Mouse (Mus musculus) spleen, adult 2 months (tissue): Measurements from ENCODE around the gene Cpsf4l. TPM values are rescaled to one million over a fixed set of nuclear protein-coding genes. Genes with fewer than 3 reads are reported as not detected.

Experiments
- DNase-seq, 2 experiments: peaks; one replicate each; pipeline versions ENCODE4 v3.0.0 to v3.0.0-alpha.2; 2012 to 2021; ENCODE audit warnings: low spot score in 2 of 2, low read depth in 1 of 2
- H3K27ac ChIP-seq: fragments of 200-500 bp; 2 replicates; pipeline ENCODE4 v1.5.1; 2012; ENCODE audit warnings: low read length, inconsistent platforms; ENCODE audit not compliant: insufficient read depth
- H3K27me3 ChIP-seq: fragments of 200-500 bp; 2 replicates; pipeline ENCODE4 v1.6.1; 2012; ENCODE audit warnings: mild to moderate bottlenecking, moderate library complexity, low read length, inconsistent platforms; ENCODE audit not compliant: control insufficient read depth, insufficient read depth
- H3K36me3 ChIP-seq: fragments of 200-500 bp; 2 replicates; pipeline ENCODE4 v1.6.1; 2012; ENCODE audit warnings: mild to moderate bottlenecking, low read length, inconsistent platforms; ENCODE audit not compliant: control insufficient read depth, insufficient read depth
- H3K4me1 ChIP-seq: fragments of 200-500 bp; 2 replicates; pipeline ENCODE4 v1.6.1; 2011; ENCODE audit warnings: inconsistent platforms; ENCODE audit not compliant: control insufficient read depth, insufficient read depth, insufficient read length
- H3K4me3 ChIP-seq: fragments of 200-500 bp; 2 replicates; pipeline ENCODE4 v1.5.1; 2011; ENCODE audit warnings: mild to moderate bottlenecking, inconsistent platforms; ENCODE audit not compliant: insufficient read depth, insufficient read length; ENCODE audit errors: extremely low read depth
- CTCF ChIP-seq: fragments of 200-500 bp; IDR thresholded peaks from 2 replicates; pipeline ENCODE4 v1.5.1; 2011; ENCODE audit warnings: mild to moderate bottlenecking, inconsistent platforms; ENCODE audit not compliant: insufficient read depth, insufficient read length, insufficient replicate concordance; ENCODE audit errors: extremely low read depth
- POLR2A ChIP-seq: fragments of 200-500 bp; IDR thresholded peaks from 2 replicates; pipeline ENCODE4 v1.6.1; 2011; ENCODE audit warnings: low read depth, low read length, inconsistent platforms
- WGBS: fragments of 180-500 bp; shearing (Covaris S2); methylation state at CpG from one replicate; pipeline ENCODE4 v1.1.7; 2018; 5-methylcytosine and 5-hydroxymethylcytosine counted together
- polyA plus RNA-seq: library from polyadenylated mRNA; depleted of rRNA; stranded (reverse); fragments of >200 nt; gene quantifications from 2 replicates; pipeline ENCODE4 v1.2.3, GENCODE M21; 2012

Cpsf4l gene
- polyA plus RNA-seq, 1 experiment = not detected

GRCm38 (mm10) chr11:113698013-113698545 is 11.7 kb downstream of the Cpsf4l start:
- H3K36me3 ChIP-seq = peaks cover 10% of the 10 kb centered on the region
- 89% methylated on average over 12 of the region's 12 CpGs for WGBS
- no peak for TF ChIP-seq POLR2A
- TF ChIP-seq CTCF = no peak

GRCm38 (mm10) chr11:113697571-113697970 is 12.2 kb downstream of the Cpsf4l start:
- Histone ChIP-seq H3K27me3 (no peaks in the 10 kb centered on the region), H3K27ac (no peak overlapping the region), H3K4me3 (no peak overlapping the region), H3K4me1 (no peaks in the 10 kb centered on the region), H3K36me3 (peaks cover 11% of the 10 kb centered on the region)
- DNase-seq = no peak
- 90% methylated on average over 5 of the region's 5 CpGs for WGBS
- TF ChIP-seq CTCF (no peak), POLR2A (no peak)

More at GRCm38 (mm10) chr11:113698013-113698545, 11.7 kb downstream of the Cpsf4l start:
- Histone ChIP-seq H3K4me1 (no peaks in the 10 kb centered on the region), H3K4me3 (no peak overlapping the region), H3K27me3 (no peaks in the 10 kb centered on the region), H3K27ac (no peak overlapping the region)
- DNase-seq = no peak

DNA sequence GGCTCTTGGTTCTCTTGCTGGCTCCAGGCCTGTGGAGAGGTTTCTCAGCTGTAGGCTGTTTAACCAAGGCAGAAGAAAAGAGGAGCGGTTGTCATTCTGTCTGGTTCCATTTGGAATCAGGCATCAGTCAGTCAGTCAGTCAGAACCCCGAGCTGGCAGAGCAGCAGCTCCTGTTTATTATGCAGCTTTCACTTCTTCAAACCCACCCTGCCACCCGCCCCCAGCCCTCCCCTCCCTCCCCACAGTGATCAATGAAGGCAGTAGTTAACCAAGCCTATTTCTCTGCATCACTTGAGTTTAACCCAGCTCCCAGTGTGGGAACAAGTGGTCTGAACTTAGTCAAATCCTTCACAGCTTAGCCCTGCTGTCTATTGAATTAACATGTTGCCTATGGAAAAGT is 18.0 kb downstream of the Cpsf4l start:
- no peak for DNase-seq
- 43% methylated on average over 3 of the region's 3 CpGs for WGBS
- Histone ChIP-seq H3K4me1 (peaks cover 6% of the 10 kb centered on the region; the same call in 1 of the 2 replicates), H3K27me3 (no peaks in the 10 kb centered on the region), H3K36me3 (peaks cover 22% of the 10 kb centered on the region), H3K27ac (peak overlapping the region; percentile 39; the same call in 1 of the 2 replicates), H3K4me3 (no peak overlapping the region)
- TF ChIP-seq CTCF = no peak

DNA sequence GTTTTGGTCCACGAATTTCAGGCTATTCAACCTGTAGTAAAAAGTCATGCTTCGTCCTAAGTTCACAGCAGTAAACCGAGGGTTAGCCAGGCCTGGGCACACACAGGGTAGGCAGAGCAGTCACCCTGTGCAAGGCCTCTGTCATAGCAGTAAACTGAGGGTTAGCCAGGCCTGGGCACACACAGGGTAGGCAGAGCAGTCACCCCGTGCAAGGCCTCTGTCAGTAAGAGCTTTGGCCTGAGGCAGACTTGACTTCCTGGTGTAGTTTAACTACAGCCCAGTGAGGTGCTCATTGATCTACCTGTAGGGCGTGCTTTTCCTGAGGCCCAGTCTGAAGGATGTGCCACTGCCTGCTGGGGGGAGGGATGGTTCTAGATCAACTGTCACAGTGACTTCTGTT is 18.5 kb downstream of the Cpsf4l start:
- no peaks in the 10 kb centered on the region for H3K27me3 ChIP-seq
- H3K4me1 ChIP-seq = peaks cover 6% of the 10 kb centered on the region; the same call in 1 of the 2 replicates
- no peak for DNase-seq
- TF ChIP-seq POLR2A = no peak
- no peak for TF ChIP-seq CTCF
- peak overlapping the region; percentile 39; the same call in 1 of the 2 replicates for H3K27ac ChIP-seq
- 84% methylated on average over 5 of the region's 5 CpGs for WGBS
- H3K4me3 ChIP-seq = no peak overlapping the region
- peaks cover 22% of the 10 kb centered on the region for H3K36me3 ChIP-seq

DNA sequence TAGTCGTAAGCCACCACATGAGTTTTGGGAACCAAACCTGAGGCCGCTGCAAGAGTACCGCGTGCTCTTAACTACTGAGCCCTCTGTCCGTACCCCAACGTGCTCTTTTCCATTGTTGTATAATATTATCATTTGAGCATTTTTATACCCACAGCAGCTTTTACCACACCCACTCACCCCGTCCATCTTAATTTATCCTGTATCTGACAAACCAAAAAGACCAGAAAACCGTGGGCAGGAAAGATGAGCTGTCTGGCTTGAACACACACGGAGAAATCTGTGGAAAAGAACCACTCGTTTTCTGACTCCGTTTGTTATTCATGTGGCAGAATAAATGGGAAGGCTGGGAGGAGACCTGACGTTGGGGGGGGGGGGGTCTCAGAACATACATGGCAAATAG is 19.3 kb downstream of the Cpsf4l start:
- DNase-seq = no peak
- H3K4me1 ChIP-seq = peaks cover 6% of the 10 kb centered on the region; the same call in 1 of the 2 replicates
- WGBS = 91% methylated on average over 12 of the region's 12 CpGs
- TF ChIP-seq CTCF (no peak), POLR2A (no peak)
- H3K27me3 ChIP-seq = no peaks in the 10 kb centered on the region
- no peak overlapping the region for H3K4me3 ChIP-seq
- no peak overlapping the region for H3K27ac ChIP-seq
- peaks cover 22% of the 10 kb centered on the region for H3K36me3 ChIP-seq

- Histone ChIP-seq H3K27ac (no peak overlapping the region), H3K4me1 (peaks cover 8% of the 10 kb centered on the region; the same call in 1 of the 2 replicates), H3K36me3 (peaks cover 11% of the 10 kb centered on the region), H3K27me3 (no peaks in the 10 kb centered on the region), H3K4me3 (no peak overlapping the region)
- TF ChIP-seq CTCF = no peak
- no peak for TF ChIP-seq POLR2A
- no peak for DNase-seq
- 87% methylated on average over 2 of the region's 2 CpGs for WGBS
Measured at GRCm38 (mm10) chr11:113687031-113687430, 22.8 kb downstream of the Cpsf4l start.

GRCm38 (mm10) chr11:113684707-113685426 is 24.9 kb downstream of the Cpsf4l start:
- peaks cover 11% of the 10 kb centered on the region for H3K36me3 ChIP-seq
- no peak for DNase-seq
- peak overlapping the region; percentile 87 for H3K4me3 ChIP-seq
- H3K27ac ChIP-seq = peak overlapping the region; percentile 78
- TF ChIP-seq CTCF (no peak), POLR2A (no peak)
- WGBS = 41% methylated on average over 25 of the region's 25 CpGs
- H3K4me1 ChIP-seq = peaks cover 3% of the 10 kb centered on the region; the same call in 1 of the 2 replicates
- H3K27me3 ChIP-seq = no peaks in the 10 kb centered on the region
